Comparison of ENCODE assay signal across 29 mouse cellular contexts in the genomic region with DNA sequence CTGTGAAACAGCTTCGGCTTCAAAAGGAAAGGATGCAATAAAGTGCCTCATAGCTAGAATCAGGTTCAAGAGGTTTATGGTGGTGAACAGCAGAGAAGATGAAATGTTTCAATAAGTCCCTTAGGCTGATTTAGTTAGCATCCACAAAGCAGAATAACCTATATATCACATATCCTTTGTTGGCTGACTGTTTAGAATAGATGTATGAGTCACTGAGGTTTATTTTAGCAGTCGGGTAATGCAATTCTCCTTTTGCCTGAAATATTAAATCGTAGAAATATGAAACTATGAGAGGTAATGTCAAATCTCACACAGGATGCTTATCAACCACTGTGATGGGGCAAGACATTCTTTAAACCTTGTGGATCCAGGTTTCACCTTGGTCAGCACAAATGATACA.
"Had no signal": no experiment of that assay in that cellular context is flagged by ENCODE, and none has a peak within 500 bp of the region (broad histone marks: within the 10 kb centered on the region; RNA-seq: fewer than 3 reads in every experiment).

No protein-coding gene starts in this region.

- H3K4me2 ChIP-seq: embryonic facial prominence, embryonic 12.5 days; embryonic facial prominence, embryonic 13.5 days; embryonic facial prominence, embryonic 15.5 days; forebrain, embryonic 12.5 days; forebrain, embryonic 13.5 days; forebrain, embryonic 15.5 days had no signal

- H3K4me3 ChIP-seq: embryonic facial prominence, embryonic 10.5 days; embryonic facial prominence, embryonic 12.5 days; embryonic facial prominence, embryonic 13.5 days; embryonic facial prominence, embryonic 15.5 days; erythroblast, embryonic 14.5 days; forebrain, embryonic 10.5 days; forebrain, embryonic 12.5 days; forebrain, embryonic 13.5 days; forebrain, embryonic 15.5 days; gastrocnemius, adult 2 months; heart, adult 2 months; heart, embryonic 10.5 days had no signal

- H3K4me1 ChIP-seq: embryonic facial prominence, embryonic 10.5 days; embryonic facial prominence, embryonic 12.5 days; embryonic facial prominence, embryonic 13.5 days; embryonic facial prominence, embryonic 15.5 days; forebrain, embryonic 10.5 days; forebrain, embryonic 12.5 days; forebrain, embryonic 13.5 days; forebrain, embryonic 15.5 days; heart, embryonic 10.5 days had no signal

- H3K9me3 ChIP-seq: embryonic facial prominence, embryonic 10.5 days; embryonic facial prominence, embryonic 12.5 days; embryonic facial prominence, embryonic 13.5 days; embryonic facial prominence, embryonic 15.5 days; forebrain, embryonic 10.5 days; forebrain, embryonic 12.5 days; forebrain, embryonic 13.5 days; forebrain, embryonic 15.5 days; heart, embryonic 10.5 days had no signal

- H3K27me3 ChIP-seq: embryonic facial prominence, embryonic 12.5 days; embryonic facial prominence, embryonic 13.5 days; embryonic facial prominence, embryonic 15.5 days; forebrain, embryonic 12.5 days; forebrain, embryonic 13.5 days; forebrain, embryonic 15.5 days had no signal

- DNase-seq: cerebellum, adult 8-10 months; cerebellum, adult 9-10 months; cerebellum, adult 9-11 months; cerebellum, postnatal 10 days; cerebellum, postnatal 14 days; cerebellum, postnatal 25 days; cerebellum, postnatal 36 days; embryo, embryonic 11 days; forebrain, postnatal 0 days; gastrocnemius, adult 2 months; gastrocnemius, postnatal 10 days; gastrocnemius, postnatal 14 days; gastrocnemius, postnatal 25 days; gastrocnemius, postnatal 36 days; heart, adult 11 months; heart, adult 18-20 months; heart, adult 2 months had no signal

- ATAC-seq: forebrain, embryonic 13.5 days; forebrain, embryonic 14.5 days; forebrain, embryonic 15.5 days; forebrain, embryonic 16.5 days; forebrain, postnatal 0 days had no signal

- H3K27ac ChIP-seq: embryonic facial prominence, embryonic 10.5 days; embryonic facial prominence, embryonic 12.5 days; embryonic facial prominence, embryonic 13.5 days; embryonic facial prominence, embryonic 15.5 days; forebrain, embryonic 10.5 days; forebrain, embryonic 12.5 days; forebrain, embryonic 13.5 days; forebrain, embryonic 15.5 days; gastrocnemius, adult 2 months; heart, adult 2 months; heart, embryonic 10.5 days had no signal

- H3K36me3 ChIP-seq: embryonic facial prominence, embryonic 10.5 days; embryonic facial prominence, embryonic 12.5 days; embryonic facial prominence, embryonic 13.5 days; embryonic facial prominence, embryonic 15.5 days; forebrain, embryonic 10.5 days; forebrain, embryonic 12.5 days; forebrain, embryonic 15.5 days; heart, embryonic 10.5 days had no signal

- H3K9ac ChIP-seq: embryonic facial prominence, embryonic 12.5 days; embryonic facial prominence, embryonic 13.5 days; embryonic facial prominence, embryonic 15.5 days; forebrain, embryonic 12.5 days; forebrain, embryonic 13.5 days; forebrain, embryonic 15.5 days; forebrain, postnatal 0 days had no signal
